Mouse (Mus musculus) leukemia stem cell, adult 10-12 weeks (primary cell): ENCODE data around the gene Reep3. TPM values are rescaled to one million over a fixed set of nuclear protein-coding genes. Genes with fewer than 3 reads are reported as not detected.

Experiments
- polyA plus RNA-seq: library from polyadenylated mRNA; stranded (reverse); fragments of >175 nt; gene quantifications from 2 replicates; pipeline ENCODE4 v1.2.3, GENCODE M21; 2012; ENCODE audit warnings: low replicate concordance

Reep3 gene
- polyA plus RNA-seq, result 0.54 and 1.7 TPM in 2 replicates

GRCm38 (mm10) chr10:67096621-67097436 is at the start of gene Reep3:
Gene Reep3 (minus strand): TSS chr10:67096945.

DNA sequence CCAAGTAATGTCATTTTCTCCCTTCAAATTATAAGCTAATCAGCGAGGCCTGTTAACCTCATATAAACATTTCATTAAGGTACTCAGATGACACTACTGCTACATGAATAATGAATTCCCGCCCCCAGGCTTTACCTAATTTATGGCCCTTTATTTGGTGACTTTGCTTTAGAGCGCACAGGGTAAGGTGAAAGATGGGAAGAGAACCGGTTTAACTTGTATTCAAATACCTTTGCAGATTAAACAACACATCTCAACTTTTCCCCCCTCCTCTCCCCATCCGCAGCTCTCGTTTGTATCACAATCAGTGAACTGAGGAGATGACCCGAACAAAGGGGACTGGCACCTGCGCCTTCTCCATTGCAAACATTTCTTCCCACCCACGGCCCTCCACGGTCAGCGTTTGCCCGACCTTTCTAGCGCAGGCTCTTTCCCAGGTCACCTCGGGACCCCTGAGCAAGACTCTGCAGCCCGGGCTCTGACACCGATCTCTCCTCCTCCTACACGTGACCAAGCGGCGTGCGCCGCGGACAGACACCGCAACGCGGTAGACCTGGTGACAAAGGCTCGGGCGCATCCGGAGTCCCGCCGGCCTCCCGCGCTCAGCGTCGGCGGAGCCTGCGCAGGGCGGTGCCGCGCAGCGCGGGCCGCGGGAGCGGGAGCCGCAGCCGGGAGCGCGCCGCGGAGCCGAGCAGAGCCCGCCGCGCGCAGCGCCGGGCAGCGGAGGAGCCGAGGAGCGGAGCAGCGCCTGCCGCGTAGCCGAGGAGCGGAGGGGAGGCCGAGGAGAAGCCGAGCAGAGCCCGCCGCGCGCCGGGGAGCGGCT is 736 bp downstream of the Reep3 start, which contains the start of gene Jmjd1c:
Jmjd1c (plus strand) TSS at position 328 of the 823 bp plus-strand sequence.

Other genes with a start within 250 kb of the Reep3 start
- 5.4 and 6.1 TPM in 2 replicates for gene Jmjd1c, start 820 bp downstream of the Reep3 start, polyA plus RNA-seq
- gene Nrbf2, start 188.4 kb upstream of the Reep3 start, polyA plus RNA-seq, result 53.2 and 95.0 TPM in 2 replicates